Mouse (Mus musculus) heart, adult 2 months (tissue): ENCODE data around the gene 2010109A12Rik. TPM values are rescaled to one million over a fixed set of nuclear protein-coding genes. Genes with fewer than 3 reads are reported as not detected.

Source experiments
- DNase-seq, 2 experiments: peaks; one replicate each; pipeline ENCODE4 v3.0.0; 2021
- H3K27ac ChIP-seq: fragments of 200-600 bp; 2 replicates; pipeline ENCODE4 v1.8.1; 2022
- H3K27me3 ChIP-seq: fragments of 200-500 bp; 2 replicates; pipeline ENCODE4 v1.6.1; 2012; ENCODE audit warnings: mild to moderate bottlenecking, low read length, inconsistent platforms, mixed read lengths; ENCODE audit not compliant: control insufficient read depth, insufficient read depth
- H3K36me3 ChIP-seq: fragments of 200-500 bp; 2 replicates; pipeline ENCODE4 v1.6.1; 2012; ENCODE audit warnings: low read length, inconsistent platforms; ENCODE audit not compliant: control insufficient read depth, insufficient read depth
- H3K4me1 ChIP-seq: fragments of 200-500 bp; 2 replicates; pipeline ENCODE4 v1.6.1; 2011; ENCODE audit warnings: low read length; ENCODE audit not compliant: control insufficient read depth, insufficient read depth
- H3K4me3 ChIP-seq: fragments of 200-600 bp; 2 replicates; pipeline ENCODE4 v1.8.1; 2022
- H3K79me2 ChIP-seq: fragments of 200-500 bp; replicated peaks from 2 replicates; pipeline ENCODE4 v1.6.1; 2012; ENCODE audit warnings: mild to moderate bottlenecking, inconsistent platforms, low read length, moderate library complexity, mixed read lengths; ENCODE audit not compliant: control insufficient read depth, insufficient read depth
- H3K9ac ChIP-seq: fragments of 200-500 bp; 2 replicates; pipeline ENCODE4 v1.6.1; 2012; ENCODE audit warnings: low read depth, mild to moderate bottlenecking, control low read depth, inconsistent platforms, low read length, mixed read lengths
- CTCF ChIP-seq: fragments of 200-600 bp; IDR thresholded peaks from 2 replicates; pipeline ENCODE4 v1.8.1; 2022; ENCODE audit warnings: antibody characterized with exemption, mild to moderate bottlenecking, moderate library complexity
- EP300 ChIP-seq: fragments of 200-500 bp; IDR thresholded peaks from 2 replicates; pipeline ENCODE4 v1.6.1; 2011; ENCODE audit warnings: low read depth, low read length, control low read depth; ENCODE audit not compliant: insufficient read depth
- POLR2A ChIP-seq: fragments of 200-500 bp; IDR thresholded peaks from 2 replicates; pipeline ENCODE4 v1.6.1; 2011; ENCODE audit warnings: mild to moderate bottlenecking, low read depth, low read length, control low read depth; ENCODE audit not compliant: insufficient read depth
- WGBS: fragments of 180-500 bp; shearing (Covaris S2); methylation state at CpG from one replicate; pipeline ENCODE4 v1.1.7; 2018; 5-methylcytosine and 5-hydroxymethylcytosine counted together
- intact Hi-C: fragments of 180-260 bp; cut with DNase I; formaldehyde crosslinking; loops from one replicate; pipeline ENCODE4 v1.15.1; 2025
- polyA plus RNA-seq: library from polyadenylated mRNA; depleted of rRNA; stranded (reverse); fragments of >200 nt; gene quantifications from 2 replicates; pipeline ENCODE4 v1.2.3, GENCODE M21; 2012
- total RNA-seq, 2 experiments: library from RNA; stranded (reverse); gene quantifications; 2 replicates each; pipeline ENCODE4 v1.2.3; 2021

2010109A12Rik gene
- total and polyA plus RNA-seq, 3 experiments, result 0.57 to 0.59 TPM; not detected in 1

- no peaks in the 10 kb centered on the region for H3K79me2 ChIP-seq
- DNase-seq, result no peak
- intact Hi-C loops, result no loop called here
- no peaks in the 10 kb centered on the region for H3K36me3 ChIP-seq
- no peak for TF ChIP-seq POLR2A
- TF ChIP-seq EP300, result no peak
- no peaks in the 10 kb centered on the region for H3K27me3 ChIP-seq
- no peaks in the 10 kb centered on the region for H3K4me1 ChIP-seq
- no peak overlapping the region for H3K27ac ChIP-seq
- H3K4me3 ChIP-seq, result no peak overlapping the region
- WGBS, result 53% methylated on average over 6 of the region's 6 CpGs
- no peak overlapping the region for H3K9ac ChIP-seq
Observed at GRCm38 (mm10) chr5:93172536-93172935, 33.8 kb upstream of the 2010109A12Rik start.

GRCm38 (mm10) chr5:93174675-93175074 is 31.6 kb upstream of the 2010109A12Rik start:
- WGBS, result 75% methylated on average over 6 of the region's 6 CpGs
- H3K4me1 ChIP-seq, result no peaks in the 10 kb centered on the region
- no peaks in the 10 kb centered on the region for H3K79me2 ChIP-seq
- H3K36me3 ChIP-seq, result no peaks in the 10 kb centered on the region
- intact Hi-C loops, result no loop called here
- no peak for TF ChIP-seq POLR2A
- TF ChIP-seq EP300, result no peak
- no peak for TF ChIP-seq CTCF
- no peak overlapping the region for H3K27ac ChIP-seq
- no peaks in the 10 kb centered on the region for H3K27me3 ChIP-seq
- H3K9ac ChIP-seq, result no peak overlapping the region
- DNase-seq, result no peak
- no peak overlapping the region for H3K4me3 ChIP-seq

- 72% methylated on average over 6 of the region's 6 CpGs for WGBS
- no peaks in the 10 kb centered on the region; the same call in 1 of the 2 replicates for H3K36me3 ChIP-seq
- intact Hi-C loops, result no loop called here
Observed at GRCm38 (mm10) chr5:93178616-93179015, 27.7 kb upstream of the 2010109A12Rik start.

GRCm38 (mm10) chr5:93180252-93180651 is 26.1 kb upstream of the 2010109A12Rik start:
- WGBS, result 24% methylated on average over 2 of the region's 2 CpGs
- no peaks in the 10 kb centered on the region for H3K27me3 ChIP-seq
- no peak for DNase-seq
- TF ChIP-seq POLR2A (no peak), EP300 (no peak), CTCF (peak; percentile 74)
- H3K79me2 ChIP-seq, result no peaks in the 10 kb centered on the region
- H3K9ac ChIP-seq, result no peak overlapping the region
- H3K4me3 ChIP-seq, result no peak overlapping the region
- H3K4me1 ChIP-seq, result no peaks in the 10 kb centered on the region
- no peak overlapping the region for H3K27ac ChIP-seq
- intact Hi-C loops, result loop anchor here (1.0 to 5.0 kb wide), 2 partner anchors 87 to 143 kb away; partner anchors contain the start of gene Ccng2
- no peaks in the 10 kb centered on the region; the same call in none of the 2 replicates for H3K36me3 ChIP-seq

More at GRCm38 (mm10) chr5:93178616-93179015, 27.7 kb upstream of the 2010109A12Rik start:
- H3K27ac ChIP-seq, result no peak overlapping the region
- DNase-seq, result no peak
- H3K4me3 ChIP-seq, result no peak overlapping the region
- TF ChIP-seq CTCF (no peak), EP300 (no peak), POLR2A (no peak)
- no peaks in the 10 kb centered on the region for H3K79me2 ChIP-seq
- no peak overlapping the region for H3K9ac ChIP-seq
- no peaks in the 10 kb centered on the region for H3K27me3 ChIP-seq
- H3K4me1 ChIP-seq, result no peaks in the 10 kb centered on the region

GRCm38 (mm10) chr5:93183311-93183710 is 23.0 kb upstream of the 2010109A12Rik start:
- Histone ChIP-seq H3K9ac (no peak overlapping the region), H3K79me2 (no peaks in the 10 kb centered on the region), H3K4me1 (no peaks in the 10 kb centered on the region), H3K27me3 (no peaks in the 10 kb centered on the region), H3K27ac (no peak overlapping the region), H3K36me3 (peaks cover 7% of the 10 kb centered on the region), H3K4me3 (no peak overlapping the region)
- intact Hi-C loops, result loop anchor here (5.0 kb wide), 1 partner anchor 84 kb away; the partner anchor contains the start of gene Ccng2
- WGBS, result 84% methylated on average over 6 of the region's 6 CpGs
- DNase-seq, result peak in 1 of 2 experiments; percentile 1
- TF ChIP-seq POLR2A (no peak), CTCF (no peak), EP300 (no peak)

- Histone ChIP-seq H3K9ac (no peak overlapping the region), H3K27me3 (no peaks in the 10 kb centered on the region), H3K27ac (no peak overlapping the region), H3K79me2 (no peaks in the 10 kb centered on the region), H3K4me1 (no peaks in the 10 kb centered on the region), H3K36me3 (peaks cover 14% of the 10 kb centered on the region), H3K4me3 (no peak overlapping the region)
- peak in 1 of 2 experiments; percentile 3 for DNase-seq
- TF ChIP-seq CTCF (no peak), POLR2A (no peak), EP300 (no peak)
- intact Hi-C loops, result loop anchor here (5.0 kb wide), 1 partner anchor 83 kb away; the partner anchor contains the start of gene Ccng2
- WGBS, result 65% methylated on average over 6 of the region's 6 CpGs
Observed at GRCm38 (mm10) chr5:93184548-93184947, 21.8 kb upstream of the 2010109A12Rik start.

GRCm38 (mm10) chr5:93189607-93190006 is 16.7 kb upstream of the 2010109A12Rik start:
- no peak for TF ChIP-seq EP300
- no peak for TF ChIP-seq POLR2A
- no peak for TF ChIP-seq CTCF
- Histone ChIP-seq H3K79me2 (no peaks in the 10 kb centered on the region), H3K36me3 (peaks cover 16% of the 10 kb centered on the region), H3K4me1 (no peaks in the 10 kb centered on the region; the same call in 1 of the 2 replicates), H3K27ac (peak overlapping the region; percentile 5; the same call in 1 of the 2 replicates), H3K27me3 (no peaks in the 10 kb centered on the region), H3K4me3 (no peak overlapping the region), H3K9ac (no peak overlapping the region)
- DNase-seq, result peak in 1 of 2 experiments; percentile 24
- WGBS, result 35% methylated on average over 3 of the region's 3 CpGs
- intact Hi-C loops, result no loop called here
